Mouse (Mus musculus) liver, embryonic 14.5 days (tissue): Measurements from ENCODE around the gene Tmem254a.
"Not testable (repeated sequence)": the region's sequence is repeated elsewhere in the genome, so short reads cannot be mapped to it uniquely, and the experiment has no call there.

ENCODE experiments used
- CTCF ChIP-seq: IDR thresholded peaks from 2 replicates; pipeline ENCODE4 v1.5.1; 2016; ENCODE audit warnings: antibody characterized with exemption, low read depth, control low read depth
- EP300 ChIP-seq: IDR thresholded peaks from 2 replicates; pipeline ENCODE4 v1.6.1; 2016; ENCODE audit warnings: antibody characterized with exemption, low read depth

DNA sequence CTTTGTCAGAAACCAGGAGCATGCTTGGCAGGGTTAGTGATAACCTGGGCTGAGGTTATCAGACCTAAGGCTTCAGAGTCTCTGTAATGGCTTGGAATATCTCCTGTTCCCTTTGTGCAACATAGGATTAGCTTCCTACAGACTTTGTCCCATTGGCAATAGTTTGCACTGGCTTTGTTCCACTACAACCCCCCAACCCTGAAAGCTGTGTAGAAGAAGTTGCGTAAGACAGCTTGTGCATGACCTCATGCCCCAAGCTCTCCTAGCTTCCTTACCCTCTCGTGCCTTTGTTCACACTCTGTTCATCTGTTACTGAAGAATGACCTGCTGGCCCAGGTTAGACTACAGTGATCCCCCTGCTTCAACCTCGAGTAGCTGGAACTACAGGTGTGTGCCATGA lies 30.4 kb upstream of the Tmem254a start:
- TF ChIP-seq CTCF, EP300: not testable (repeated sequence)
